Mouse (Mus musculus) cerebellum, postnatal 36 days (tissue): ENCODE data around the gene Olfr671.
"Not testable (repeated sequence)": the region's sequence is repeated elsewhere in the genome, so short reads cannot be mapped to it uniquely, and the experiment has no call there.

Experiments
- DNase-seq, 2 experiments: peaks; one replicate each; pipeline ENCODE4 v3.0.0; 2021 to 2022; ENCODE audit warnings: mixed read lengths in 2 of 2

Gene Olfr671

GRCm38 (mm10) chr7:104979026-104979425 lies at the start of gene Olfr671:
Gene Olfr671, minus strand, starts transcription at chr7:104979126.
- no peak for DNase-seq

GRCm38 (mm10) chr7:105028360-105028759 lies 49.4 kb upstream of the Olfr671 start, which contains the start of gene Olfr675:
Gene Olfr675, minus strand, starts transcription at chr7:105028460.
- DNase-seq: no peak

DNA sequence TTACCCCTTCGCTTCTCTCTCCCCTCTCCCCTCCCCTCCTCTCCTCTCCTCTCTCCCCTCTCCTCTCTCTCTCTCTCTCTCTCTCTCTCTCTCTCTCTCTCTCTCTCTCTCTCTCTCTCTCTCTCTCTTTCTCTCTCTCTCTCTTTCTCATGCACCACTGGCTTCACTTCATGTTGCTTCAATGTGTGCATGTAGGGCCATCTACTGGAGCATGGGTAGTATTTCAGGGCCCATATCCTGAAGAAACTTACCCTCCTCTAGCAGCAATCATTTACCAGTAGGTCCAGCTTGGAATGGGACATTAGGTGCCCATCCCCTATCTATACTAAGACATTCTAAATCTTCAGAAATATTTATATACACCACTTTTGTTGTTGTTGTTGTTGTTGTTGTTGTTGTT lies 43.6 kb upstream of the Olfr671 start:
- no peak for DNase-seq

DNA sequence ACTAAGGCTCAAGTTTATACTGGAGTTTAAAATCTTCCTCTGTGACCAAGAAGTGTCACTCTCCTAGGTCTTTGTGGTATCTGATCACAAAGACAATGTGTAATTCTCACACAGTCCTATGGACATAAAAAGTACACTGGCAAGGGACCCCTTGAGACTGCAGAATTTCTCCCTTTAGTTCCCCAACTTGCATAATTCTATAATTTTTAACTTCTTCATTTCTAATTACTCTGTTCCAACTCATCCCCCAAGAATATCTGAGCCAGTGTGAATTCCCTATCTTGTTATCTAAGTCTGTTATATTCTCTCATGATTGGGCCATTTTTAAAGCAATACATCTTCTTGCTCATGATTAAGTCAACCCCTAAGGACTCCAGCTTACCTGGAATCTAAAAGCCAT lies 23.0 kb upstream of the Olfr671 start, which contains the start of gene Olfr672:
Gene Olfr672, minus strand, starts transcription at position 101 of the 400 bp plus-strand sequence.
- DNase-seq: no peak

GRCm38 (mm10) chr7:104972507-104972906 lies 6.4 kb downstream of the Olfr671 start:
- DNase-seq: not testable (repeated sequence)

DNA sequence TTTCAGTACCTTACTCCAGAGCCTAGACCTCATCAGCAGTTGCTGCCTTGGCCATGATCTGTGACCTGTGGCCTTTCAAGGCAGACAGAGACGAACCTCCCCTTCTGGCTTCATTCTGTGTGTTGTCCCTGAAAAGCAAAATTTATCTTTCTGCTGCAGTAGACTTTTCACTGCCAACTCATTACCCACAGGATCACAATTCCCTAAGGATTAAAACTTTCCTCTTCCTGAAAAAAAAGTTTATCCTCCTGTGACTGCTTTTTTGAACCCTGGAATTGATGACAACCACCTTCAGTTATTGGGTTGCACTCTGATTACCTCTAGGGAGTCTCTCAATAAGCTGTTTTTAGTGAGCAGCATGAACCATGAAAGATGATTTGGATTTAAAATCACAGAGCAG lies 16.4 kb downstream of the Olfr671 start, which contains the start of gene Olfr670:
Gene Olfr670, minus strand, starts transcription at position 101 of the 400 bp plus-strand sequence.
- DNase-seq: no peak

- not testable (repeated sequence) for DNase-seq
Measured at GRCm38 (mm10) chr7:104950234-104950633, 28.7 kb downstream of the Olfr671 start.

DNA sequence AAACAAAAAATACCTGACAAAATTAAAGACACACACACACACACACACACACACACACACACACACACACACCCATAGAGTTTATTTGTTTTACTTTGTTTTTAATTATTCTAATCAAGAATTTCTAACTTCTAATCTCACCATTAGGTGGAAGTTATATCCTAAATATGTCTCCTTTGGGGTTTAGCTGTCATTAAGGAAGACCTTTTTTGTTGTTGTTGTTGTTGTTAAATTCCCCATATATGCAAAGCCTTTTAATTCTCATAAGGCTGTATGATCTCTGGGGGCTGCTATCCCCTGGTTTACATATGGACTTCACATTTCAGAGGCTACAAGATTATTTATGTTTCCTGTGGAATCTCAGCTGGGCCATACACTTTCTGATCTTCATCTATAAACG lies 45.0 kb downstream of the Olfr671 start, which contains the start of gene Olfr669:
Gene Olfr669, plus strand, starts transcription at position 301 of the 400 bp plus-strand sequence.
- no peak for DNase-seq

- no peak for DNase-seq
Measured at GRCm38 (mm10) chr7:104927957-104928356, 51.0 kb downstream of the Olfr671 start, which contains the start of gene Olfr668. Gene Olfr668, minus strand, starts transcription at chr7:104928057.
